Mouse (Mus musculus) bone marrow macrophage, adult 2 months (primary cell): Measurements from ENCODE around the gene Nlrp14. TPM values are rescaled to one million over a fixed set of nuclear protein-coding genes. Genes with fewer than 3 reads are reported as not detected.

ENCODE experiments used
- H3K27ac ChIP-seq: 2 replicates; pipeline ENCODE4 v1.5.1; 2012; ENCODE audit warnings: low read depth, low read length; ENCODE audit not compliant: insufficient read depth
- H3K4me1 ChIP-seq: 2 replicates; pipeline ENCODE4 v1.6.1; 2012; ENCODE audit warnings: low read length; ENCODE audit not compliant: control insufficient read depth, insufficient read depth
- H3K4me3 ChIP-seq: 2 replicates; pipeline ENCODE4 v1.5.1; 2012; ENCODE audit warnings: mild to moderate bottlenecking, low read length, moderate library complexity; ENCODE audit not compliant: insufficient read depth
- CTCF ChIP-seq: IDR thresholded peaks from 2 replicates; pipeline ENCODE4 v1.5.1; 2012; ENCODE audit warnings: low read depth, mild to moderate bottlenecking, low read length, moderate library complexity
- POLR2A ChIP-seq: IDR thresholded peaks from 2 replicates; pipeline ENCODE4 v1.6.1; 2012; ENCODE audit warnings: mild to moderate bottlenecking, low read depth, low read length, borderline replicate concordance
- polyA plus RNA-seq: library from polyadenylated mRNA; stranded (reverse); fragments of >200 nt; gene quantifications from 2 replicates; pipeline ENCODE4 v1.2.4, GENCODE M21; 2012; ENCODE audit not compliant: missing spikeins, insufficient read depth, insufficient read length

Nlrp14 gene
- polyA plus RNA-seq, 1 experiment: not detected

GRCm38 (mm10) chr7:107236854-107237253, 70.1 kb downstream of the Nlrp14 start:
- Histone ChIP-seq H3K4me1 (no peaks in the 10 kb centered on the region), H3K27ac (no peak overlapping the region), H3K4me3 (no peak overlapping the region)
- TF ChIP-seq POLR2A: no peak

- H3K4me3 ChIP-seq: no peak overlapping the region
- no peak overlapping the region for H3K27ac ChIP-seq
- H3K4me1 ChIP-seq: no peaks in the 10 kb centered on the region
- TF ChIP-seq CTCF (no peak), POLR2A (no peak)
These were observed 70.7 kb downstream of the Nlrp14 start for GRCm38 (mm10) chr7:107237498-107237897.

GRCm38 (mm10) chr7:107241371-107241883, 74.6 kb downstream of the Nlrp14 start:
- H3K27ac ChIP-seq: no peak overlapping the region
- H3K4me1 ChIP-seq: no peaks in the 10 kb centered on the region
- no peak overlapping the region for H3K4me3 ChIP-seq
- no peak for TF ChIP-seq CTCF
- no peak for TF ChIP-seq POLR2A

Other genes with a start within 250 kb of the Nlrp14 start
- 0.23 TPM in 1 of 2 replicates, not detected in the other for gene Olfr709-ps1, start 234.8 kb upstream of the Nlrp14 start, polyA plus RNA-seq
- not detected in 2 replicates for gene Olfr710, start 218.7 kb upstream of the Nlrp14 start, polyA plus RNA-seq
- gene Olfr6, start 203.1 kb upstream of the Nlrp14 start, polyA plus RNA-seq: not detected in 2 replicates
- not detected in 2 replicates for gene Olfr711, start 191.5 kb upstream of the Nlrp14 start, polyA plus RNA-seq
- 0.13 TPM in 1 of 2 replicates, not detected in the other for gene Olfr2, start 160.9 kb upstream of the Nlrp14 start, polyA plus RNA-seq
- not detected in 2 replicates for gene Olfr713, start 135.8 kb upstream of the Nlrp14 start, polyA plus RNA-seq
- gene Olfr714, start 96.0 kb upstream of the Nlrp14 start, polyA plus RNA-seq: not detected in 2 replicates
- gene Olfr17, start 73.8 kb upstream of the Nlrp14 start, polyA plus RNA-seq: not detected in 2 replicates
- 0.20 TPM in 1 of 2 replicates, not detected in the other for gene Olfr715b, start 56.6 kb upstream of the Nlrp14 start, polyA plus RNA-seq
- not detected in 2 replicates for gene Olfr715, start 35.9 kb upstream of the Nlrp14 start, polyA plus RNA-seq
- not detected in 2 replicates for gene Olfr716, start 28.7 kb upstream of the Nlrp14 start, polyA plus RNA-seq
- not detected in 2 replicates for gene Rbmxl2, start 42.5 kb downstream of the Nlrp14 start, polyA plus RNA-seq
- gene Syt9, start 203.7 kb downstream of the Nlrp14 start, polyA plus RNA-seq: not detected in 2 replicates